Mouse (Mus musculus): ENCODE data around the gene Cpz. TPM values are rescaled to one million over a fixed set of nuclear protein-coding genes. Genes with fewer than 3 reads are reported as not detected.

Cpz gene
- polyA plus RNA-seq, 1 experiment from 2014 or later = 13.6 TPM

- ATAC-seq = no peak
- no peak overlapping the region for H3K27ac ChIP-seq (ENCODE audit: low read length)
- WGBS = 73% methylated on average over 4 of the region's 4 CpGs
These were observed 65.7 kb downstream of the Cpz start for GRCm38 (mm10) chr5:35459760-35460159.

DNA sequence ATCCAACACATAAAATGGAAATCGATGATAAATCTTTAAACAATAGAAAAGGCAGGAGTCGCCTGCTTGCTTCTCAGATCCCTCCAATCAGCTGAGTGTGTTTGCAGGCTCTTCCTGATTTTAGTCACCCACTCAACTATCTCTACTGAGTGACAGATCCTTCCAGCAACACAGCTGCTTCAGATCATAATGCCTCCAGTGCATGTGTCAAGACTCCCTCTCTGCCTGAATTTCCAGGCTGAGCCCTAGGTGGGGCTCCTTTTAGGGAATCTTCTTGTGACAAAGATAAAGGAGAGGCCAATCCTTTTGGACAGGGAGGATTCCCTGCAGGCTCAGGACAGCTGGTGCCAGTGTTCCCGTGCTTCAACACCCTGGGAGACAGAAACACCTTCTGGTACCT, 67.2 kb downstream of the Cpz start:
- Histone ChIP-seq H3K9me3 (ENCODE audit: control insufficient read depth, low read length) (no peaks in the 10 kb centered on the region), H3K4me3 (ENCODE audit: low read length) (no peak overlapping the region), H3K4me2 (ENCODE audit: low read depth, low read length) (no peak overlapping the region), H3K36me3 (ENCODE audit: control insufficient read depth, insufficient read depth, low read length) (no peaks in the 10 kb centered on the region), H3K4me1 (ENCODE audit: control insufficient read depth, insufficient read depth, low read length) (no peaks in the 10 kb centered on the region), H3K27me3 (replicated peaks; ENCODE audit: control insufficient read depth, insufficient read depth, low read length) (0 out of 2 replicates have a peak, but pooled peaks cover 2% of the 10 kb centered on the region), H3K27ac (ENCODE audit: low read length) (no peak overlapping the region), H3K9ac (ENCODE audit: low read depth, low read length) (no peak overlapping the region)
- WGBS = 53% methylated on average over 3 of the region's 3 CpGs
- ATAC-seq = no peak

More at GRCm38 (mm10) chr5:35459760-35460159, 65.7 kb downstream of the Cpz start:
- no peak overlapping the region for H3K9ac ChIP-seq (ENCODE audit: low read depth, low read length)
- H3K27me3 ChIP-seq (replicated peaks; ENCODE audit: control insufficient read depth, insufficient read depth, low read length) = peaks cover 2% of the 10 kb centered on the region; the same call in 1 of the 2 replicates
- no peaks in the 10 kb centered on the region for H3K4me1 ChIP-seq (ENCODE audit: control insufficient read depth, insufficient read depth, low read length)
- H3K9me3 ChIP-seq (ENCODE audit: control insufficient read depth, low read length) = no peaks in the 10 kb centered on the region
- no peak overlapping the region for H3K4me2 ChIP-seq (ENCODE audit: low read depth, low read length)
- H3K4me3 ChIP-seq (ENCODE audit: low read length) = no peak overlapping the region
- no peaks in the 10 kb centered on the region for H3K36me3 ChIP-seq (ENCODE audit: control insufficient read depth, insufficient read depth, low read length)

DNA sequence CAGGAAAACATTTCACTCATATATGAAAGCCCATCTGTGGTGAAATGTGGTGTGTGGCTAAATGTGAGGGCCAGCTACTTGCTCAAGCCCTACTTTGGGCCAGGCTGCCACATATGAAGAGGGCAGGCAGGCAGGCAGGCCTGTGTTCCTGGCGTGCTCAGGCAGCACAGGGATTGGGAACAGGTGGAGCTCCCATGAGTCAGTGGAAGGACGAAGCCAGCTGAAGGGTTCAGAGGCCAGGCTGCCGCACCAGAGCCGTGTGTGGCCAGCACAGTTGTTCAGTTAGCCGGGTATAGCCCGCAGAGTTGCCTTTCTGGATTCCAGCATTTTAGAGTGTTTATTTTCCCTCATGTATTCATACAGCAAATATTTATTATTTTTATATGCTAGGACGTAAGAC, 68.1 kb downstream of the Cpz start:
- ATAC-seq = no peak
- Histone ChIP-seq H3K4me2 (ENCODE audit: low read depth, low read length) (no peak overlapping the region), H3K4me1 (ENCODE audit: control insufficient read depth, insufficient read depth, low read length) (no peaks in the 10 kb centered on the region), H3K4me3 (ENCODE audit: low read length) (no peak overlapping the region), H3K9ac (ENCODE audit: low read depth, low read length) (no peak overlapping the region), H3K9me3 (ENCODE audit: control insufficient read depth, low read length) (no peaks in the 10 kb centered on the region), H3K27ac (ENCODE audit: low read length) (no peak overlapping the region), H3K36me3 (ENCODE audit: control insufficient read depth, insufficient read depth, low read length) (no peaks in the 10 kb centered on the region), H3K27me3 (replicated peaks; ENCODE audit: control insufficient read depth, insufficient read depth, low read length) (0 out of 2 replicates have a peak, but pooled peaks cover 2% of the 10 kb centered on the region)
- 82% methylated on average over 7 of the region's 7 CpGs for WGBS

GRCm38 (mm10) chr5:35454187-35454800, 71.2 kb downstream of the Cpz start:
- no peak for ATAC-seq
- WGBS = 31% methylated on average over 17 of the region's 17 CpGs
- no peak overlapping the region for H3K27ac ChIP-seq (ENCODE audit: low read length)
- no peaks in the 10 kb centered on the region for H3K4me1 ChIP-seq (ENCODE audit: control insufficient read depth, insufficient read depth, low read length)
- H3K4me2 ChIP-seq (ENCODE audit: low read depth, low read length) = no peak overlapping the region
- no peak overlapping the region for H3K9ac ChIP-seq (ENCODE audit: low read depth, low read length)
- H3K9me3 ChIP-seq (ENCODE audit: control insufficient read depth, low read length) = no peaks in the 10 kb centered on the region
- no peaks in the 10 kb centered on the region for H3K36me3 ChIP-seq (ENCODE audit: control insufficient read depth, insufficient read depth, low read length)
- no peak overlapping the region for H3K4me3 ChIP-seq (ENCODE audit: low read length)
- H3K27me3 ChIP-seq (replicated peaks; ENCODE audit: control insufficient read depth, insufficient read depth, low read length) = no peaks in the 10 kb centered on the region

Other genes starting within 250 kb of the Cpz start
- not detected in 2 replicates for gene Adra2c, start 247.4 kb downstream of the Cpz start, polyA plus RNA-seq (2015; fragmentation: Nextera tagmentation; extraction: Ambion mirVana)
- not detected in 2 replicates for gene Hmx1, start 136.6 kb downstream of the Cpz start, polyA plus RNA-seq (2015; fragmentation: Nextera tagmentation; extraction: Ambion mirVana)
- gene Trmt44, start 49.4 kb upstream of the Cpz start, polyA plus RNA-seq (2015; fragmentation: Nextera tagmentation; extraction: Ambion mirVana) = 9.3 and 9.4 TPM in 2 replicates
- 16.1 and 23.2 TPM in 2 replicates for gene Acox3, start 57.3 kb upstream of the Cpz start, polyA plus RNA-seq (2015; fragmentation: Nextera tagmentation; extraction: Ambion mirVana)
- gene Htra3, start 154.1 kb upstream of the Cpz start, polyA plus RNA-seq (2015; fragmentation: Nextera tagmentation; extraction: Ambion mirVana) = 53.5 and 58.1 TPM in 2 replicates
- gene Sh3tc1, start 214.3 kb upstream of the Cpz start, polyA plus RNA-seq (2015; fragmentation: Nextera tagmentation; extraction: Ambion mirVana) = 18.4 and 20.5 TPM in 2 replicates
- 5.4 and 5.7 TPM in 2 replicates for gene Ablim2, start 232.2 kb upstream of the Cpz start, polyA plus RNA-seq (2015; fragmentation: Nextera tagmentation; extraction: Ambion mirVana)